Mouse (Mus musculus): ENCODE results near the gene St5.

GRCm38 (mm10) chr7:109710069-109710468 lies 6.7 kb upstream of the St5 start:
- TF ChIP-seq CHD2 (IDR thresholded peaks at IDR 0.05; ENCODE audit: low read depth, low read length), result no peak
- no peak for TF ChIP-seq HCFC1 (IDR thresholded peaks at IDR 0.05; ENCODE audit: borderline replicate concordance, insufficient read depth, low read length)
